In the genomic region with DNA sequence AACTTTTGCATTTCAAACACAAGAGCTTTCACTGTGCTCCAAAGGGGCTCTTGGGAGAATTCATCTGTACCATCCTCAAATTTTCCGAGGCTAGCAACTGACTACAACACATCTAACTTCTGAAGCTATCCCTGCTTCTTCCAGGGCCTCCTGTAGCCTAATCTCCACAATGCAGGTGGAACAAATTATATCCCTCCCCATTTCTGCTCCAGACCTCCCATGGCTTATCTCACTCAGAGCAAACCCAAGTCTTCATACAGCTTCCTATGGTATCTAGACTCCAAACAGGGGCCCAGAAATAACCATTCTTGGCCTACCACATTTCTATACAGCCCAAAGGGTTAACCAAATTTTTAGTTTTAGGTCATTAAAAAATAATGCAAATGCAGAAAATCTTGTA, we compare ENCODE assay signal across 23 mouse cellular contexts. TPM values are rescaled to one million over a fixed set of nuclear protein-coding genes. Genes with fewer than 3 reads are reported as not detected.
DNase-seq lines count a peak whose midpoint lies in the region; ATAC-seq lines count a peak whose summit lies in the region.
"Had no signal": no experiment of that assay in that cellular context is flagged by ENCODE, and none has a peak within 500 bp of the region (broad histone marks: within the 10 kb centered on the region; RNA-seq: fewer than 3 reads in every experiment).

No protein-coding gene starts in this region.

- WGBS in liver, embryonic 12.5 days (ENCODE audit: insufficient replicate concordance) = 27% methylated on average over 1 of the region's 1 CpGs

- peak overlapping the region; percentile 95 for H3K9ac ChIP-seq in liver, embryonic 12.5 days
- H3K9ac ChIP-seq: embryonic facial prominence, embryonic 12.5 days; limb, embryonic 15.5 days had no signal

- H3K4me2 ChIP-seq in liver, embryonic 12.5 days = peak overlapping the region; percentile 85
- H3K4me2 ChIP-seq: embryonic facial prominence, embryonic 12.5 days; limb, embryonic 15.5 days had no signal

- H3K4me1 ChIP-seq in liver, embryonic 12.5 days = peaks cover 71% of the 10 kb centered on the region

- DNase-seq in spleen, adult 12 weeks (ENCODE audit: low spot score) = peak; percentile 33
- DNase-seq in spleen, postnatal 14 days (ENCODE audit: low spot score in 2 of 2) = no peak
- peak; percentile 68 for DNase-seq in c-Kit-positive CD71-positive TER-119-negative erythroid progenitor cells, embryonic 14.5 days (ENCODE audit: low read depth)
- DNase-seq in lung, adult 18-20 months = no peak
- no peak for DNase-seq in cerebellum, adult 18-20 months
- DNase-seq: adrenal gland, postnatal 25 days; cerebellum, adult 9-11 months; heart, postnatal 4 days; kidney, postnatal 10 days; lung, postnatal 10 days; midbrain, embryonic 14.5 days; thymus, adult 18-20 months had no signal

- peak; percentile 85 for ATAC-seq in liver, embryonic 12.5 days
- ATAC-seq in megakaryocyte-erythroid progenitor cell, adult 5-6 weeks (replicated peaks; ENCODE audit: low FRiP score, low TSS enrichment, poor library complexity, severe bottlenecking) = peak; percentile 57
- ATAC-seq: forebrain, embryonic 16.5 days; hindbrain, embryonic 16.5 days; intestine, postnatal 0 days had no signal

- H3K27me3 ChIP-seq in liver, embryonic 12.5 days (replicated peaks) = no peaks in the 10 kb centered on the region
- H3K27me3 ChIP-seq: embryonic facial prominence, embryonic 12.5 days; limb, embryonic 15.5 days had no signal

- H3K4me3 ChIP-seq in liver, embryonic 12.5 days = peak overlapping the region; percentile 92
- H3K4me3 ChIP-seq: embryonic facial prominence, embryonic 12.5 days; heart, embryonic 10.5 days; layer of hippocampus, adult 2 months; limb, embryonic 15.5 days had no signal

- no peaks in the 10 kb centered on the region for H3K9me3 ChIP-seq in liver, embryonic 12.5 days (replicated peaks)
- H3K9me3 ChIP-seq: embryonic facial prominence, embryonic 12.5 days; heart, embryonic 10.5 days; limb, embryonic 15.5 days had no signal

- H3K36me3 ChIP-seq in liver, embryonic 12.5 days = peaks cover 39% of the 10 kb centered on the region

- peak overlapping the region; percentile 98 for H3K27ac ChIP-seq in liver, embryonic 12.5 days
- H3K27ac ChIP-seq: embryonic facial prominence, embryonic 12.5 days; layer of hippocampus, adult 2 months; limb, embryonic 15.5 days had no signal

RNA-seq across cellular contexts. Expression of a gene that starts 2.7 kb away (rescaled TPM):
- 299 and 326 TPM in 2 replicates for polyA plus RNA-seq in liver, embryonic 12.5 days (2016; fragmentation: Nextera tagmentation; extraction: Ambion mirVana)
- 85.7 and 114 TPM in 2 replicates for total RNA-seq in megakaryocyte-erythroid progenitor cell, adult 5-6 weeks (2014; fragmentation: Nextera tagmentation)
- total RNA-seq in megakaryocyte-erythroid progenitor cell, adult 5-6 weeks (2017) = 124 and 143 TPM in 2 replicates

RNA-seq across cellular contexts. Expression of a gene that starts 2.8 kb away (rescaled TPM):
- 36.0 and 38.4 TPM in 2 replicates for polyA plus RNA-seq in liver, embryonic 12.5 days (2016; fragmentation: Nextera tagmentation; extraction: Ambion mirVana)
- total RNA-seq in megakaryocyte-erythroid progenitor cell, adult 5-6 weeks (2014; fragmentation: Nextera tagmentation) = 1.2 and 6.5 TPM in 2 replicates
- 1.1 and 1.3 TPM in 2 replicates for total RNA-seq in megakaryocyte-erythroid progenitor cell, adult 5-6 weeks (2017)

RNA-seq across cellular contexts. Expression of a gene that starts 24.5 kb away (rescaled TPM):
- polyA plus RNA-seq in liver, embryonic 12.5 days (2016; fragmentation: Nextera tagmentation; extraction: Ambion mirVana) = not detected in 2 replicates
- total RNA-seq in megakaryocyte-erythroid progenitor cell, adult 5-6 weeks (2014; fragmentation: Nextera tagmentation) = not detected in 2 replicates
- total RNA-seq in megakaryocyte-erythroid progenitor cell, adult 5-6 weeks (2017) = not detected in 2 replicates
- total RNA-seq: adrenal gland, postnatal 25 days; CH12.LX; heart, postnatal 4 days; megakaryocyte, adult 5-6 weeks had no signal

Comparison
In these comparisons a context has a peak if more than half of its experiments do, and no peak if none do; other contexts are left out.
1. DNase-seq: peak in spleen, adult 12 weeks (single experiment) and c-Kit-positive CD71-positive TER-119-negative erythroid progenitor cells, embryonic 14.5 days (single experiment); none in spleen, postnatal 14 days (0 of 2), lung, adult 18-20 months (0 of 2) and cerebellum, adult 18-20 months (0 of 2).